Mouse (Mus musculus) cerebellum, adult (tissue): ENCODE data around the gene Map7d1.

Experiments
- ATAC-seq: cut with Nextera tagmentation; 2 replicates; pipeline ENCODE4 v1.9.2; 2017; ENCODE audit warnings: mild to moderate bottlenecking, moderate library complexity, mixed read lengths; ENCODE audit not compliant: insufficient number of reproducible peaks, low FRiP score, low TSS enrichment

The Map7d1 gene

DNA sequence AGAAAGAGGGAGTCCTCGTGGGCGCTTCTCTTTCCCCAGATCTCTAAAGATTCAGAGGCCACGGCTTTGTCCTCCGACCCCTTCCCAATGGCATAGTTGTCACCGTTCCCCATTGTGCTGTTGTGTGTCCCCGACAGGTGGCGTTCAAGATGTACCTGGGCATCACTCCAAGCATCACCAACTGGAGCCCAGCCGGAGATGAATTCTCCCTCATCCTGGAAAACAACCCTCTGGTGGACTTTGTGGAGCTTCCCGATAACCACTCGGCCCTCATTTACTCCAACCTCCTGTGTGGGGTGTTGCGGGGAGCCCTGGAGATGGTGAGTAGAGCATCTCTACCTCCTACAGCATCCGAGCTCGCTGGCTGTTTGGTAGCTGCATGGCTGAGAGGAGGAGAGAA lies 17.6 kb upstream of the Map7d1 start:
- ATAC-seq, result peak; percentile 60; the same call in 1 of the 2 replicates

DNA sequence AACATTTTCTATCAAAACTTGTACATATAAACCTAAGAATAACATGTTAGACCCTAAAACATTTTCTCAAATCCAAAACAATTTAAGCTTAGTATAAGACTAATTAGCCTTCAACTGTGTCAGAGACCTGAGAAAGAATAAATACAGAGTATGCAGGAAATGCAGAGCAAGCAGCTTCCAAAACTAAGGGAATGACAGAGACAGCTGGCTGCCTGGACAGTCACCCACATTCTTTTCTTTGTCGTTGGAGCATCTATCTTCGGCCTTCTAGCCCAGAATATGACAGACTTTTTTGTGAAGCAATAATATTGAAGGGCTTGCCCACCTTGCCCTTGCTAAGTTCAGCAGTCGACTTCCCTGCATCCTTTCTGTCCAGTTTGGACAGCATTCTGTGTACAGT lies 13.1 kb upstream of the Map7d1 start:
- no peak for ATAC-seq

DNA sequence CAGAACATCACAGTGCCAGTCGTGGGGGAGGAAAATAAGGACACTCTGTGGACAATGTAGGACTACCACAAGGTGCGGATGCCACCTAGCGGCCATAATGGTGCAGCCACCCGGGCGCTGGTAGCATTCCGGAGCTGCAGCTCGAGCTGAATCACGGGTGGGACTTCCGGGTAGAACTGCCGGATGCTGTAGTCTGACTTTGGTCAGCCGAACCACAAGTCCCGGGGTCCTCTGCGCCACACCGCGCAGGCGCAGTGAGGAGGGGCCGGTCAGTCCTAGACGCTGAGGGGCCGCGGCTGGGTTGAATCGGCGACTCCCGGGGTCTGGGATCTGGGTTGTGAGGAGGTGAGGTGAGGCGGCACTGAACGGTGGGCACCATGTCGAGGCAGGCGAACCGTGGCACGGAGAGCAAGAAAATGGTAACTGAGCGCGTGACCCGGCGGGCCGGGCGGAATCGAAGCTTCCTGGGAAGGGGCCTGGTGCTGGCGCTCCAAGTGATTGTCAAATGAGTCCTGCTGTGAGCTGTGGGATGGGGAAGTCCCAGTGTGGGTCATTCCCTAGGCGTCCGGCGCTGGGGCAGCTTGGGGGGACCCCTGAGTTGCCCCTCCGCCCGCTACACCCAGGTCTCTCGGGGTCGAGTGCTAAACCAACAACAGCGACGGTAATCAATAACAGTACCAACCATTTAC lies 6.1 kb upstream of the Map7d1 start, which contains the start of gene Trappc3:
Trappc3 (plus strand) TSS at position 207 of the 689 bp plus-strand sequence.
- ATAC-seq, result peak; percentile 96

DNA sequence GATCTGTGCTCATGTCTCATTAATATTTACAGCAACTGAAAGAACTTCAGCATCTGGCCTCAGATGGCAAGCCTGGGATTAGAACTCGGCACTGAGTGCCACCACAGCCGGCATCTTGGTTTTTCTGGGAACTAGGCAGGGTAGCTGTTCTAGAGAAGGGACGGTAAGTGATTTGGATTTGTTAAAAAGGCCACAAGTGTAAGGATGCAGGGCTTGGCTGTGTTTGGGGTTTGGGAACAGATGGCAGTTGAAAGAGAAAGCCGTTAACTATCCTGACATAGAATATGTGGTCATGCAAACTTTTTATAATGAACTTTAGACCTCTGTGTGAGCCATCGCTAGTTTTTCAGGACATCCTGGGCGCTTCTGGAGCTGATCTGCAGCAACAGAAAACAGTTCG lies 5.5 kb upstream of the Map7d1 start:
- no peak for ATAC-seq

DNA sequence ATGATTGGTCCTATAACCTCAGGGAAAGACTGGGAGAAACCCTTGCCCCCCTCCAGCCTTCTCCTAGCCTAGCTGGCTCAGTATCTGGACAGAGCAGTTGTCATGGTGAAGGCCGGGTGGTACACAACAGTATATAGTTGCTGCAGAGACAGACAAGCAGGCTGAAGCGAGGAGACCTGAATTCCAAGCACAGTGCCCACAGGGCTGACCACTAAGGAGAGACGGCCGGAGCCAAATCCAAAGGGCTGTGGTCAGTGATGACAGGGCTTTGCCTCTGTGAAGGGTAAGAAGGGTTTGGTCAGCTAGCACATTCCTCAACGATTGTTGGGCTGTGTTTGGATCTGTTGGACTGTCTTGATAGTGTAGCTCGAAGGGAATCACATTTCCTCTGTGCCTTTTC lies 5.1 kb upstream of the Map7d1 start:
- no peak for ATAC-seq

DNA sequence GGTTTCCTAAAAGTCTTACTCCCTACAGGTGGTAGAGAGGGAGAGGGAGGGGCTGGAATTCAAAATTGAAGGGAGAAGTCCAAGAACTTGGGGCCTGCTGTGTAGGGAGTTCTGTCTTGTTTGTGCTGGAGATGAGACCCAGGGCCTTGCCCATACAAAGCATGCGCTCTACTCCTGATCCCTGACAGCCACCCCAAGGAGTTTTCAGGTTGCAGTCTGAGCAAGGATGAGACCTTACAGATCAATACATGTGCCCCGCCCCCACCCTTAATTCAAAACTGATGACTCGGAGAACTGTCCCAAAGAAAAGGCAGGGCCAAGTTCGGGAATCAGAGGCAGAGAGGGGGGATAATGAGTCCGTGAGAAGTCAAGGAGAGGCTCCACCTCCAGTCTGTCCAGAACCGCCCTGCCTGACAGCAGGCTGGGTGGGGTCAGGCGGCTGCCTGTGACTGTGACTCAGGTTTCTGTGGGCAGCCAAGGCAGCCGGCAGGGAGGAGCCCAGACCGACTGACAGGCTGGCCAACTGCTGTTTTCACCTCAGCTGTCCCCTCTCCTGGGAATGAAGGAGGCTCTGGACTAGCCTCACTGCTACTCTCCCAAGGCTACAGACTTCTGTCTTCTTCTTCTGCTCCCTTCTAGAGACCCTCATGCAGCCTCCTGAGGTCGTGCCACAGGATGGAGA lies 4.5 kb upstream of the Map7d1 start:
- ATAC-seq, result 0 out of 2 replicates have a peak, but pooled peaks have one; percentile 7

DNA sequence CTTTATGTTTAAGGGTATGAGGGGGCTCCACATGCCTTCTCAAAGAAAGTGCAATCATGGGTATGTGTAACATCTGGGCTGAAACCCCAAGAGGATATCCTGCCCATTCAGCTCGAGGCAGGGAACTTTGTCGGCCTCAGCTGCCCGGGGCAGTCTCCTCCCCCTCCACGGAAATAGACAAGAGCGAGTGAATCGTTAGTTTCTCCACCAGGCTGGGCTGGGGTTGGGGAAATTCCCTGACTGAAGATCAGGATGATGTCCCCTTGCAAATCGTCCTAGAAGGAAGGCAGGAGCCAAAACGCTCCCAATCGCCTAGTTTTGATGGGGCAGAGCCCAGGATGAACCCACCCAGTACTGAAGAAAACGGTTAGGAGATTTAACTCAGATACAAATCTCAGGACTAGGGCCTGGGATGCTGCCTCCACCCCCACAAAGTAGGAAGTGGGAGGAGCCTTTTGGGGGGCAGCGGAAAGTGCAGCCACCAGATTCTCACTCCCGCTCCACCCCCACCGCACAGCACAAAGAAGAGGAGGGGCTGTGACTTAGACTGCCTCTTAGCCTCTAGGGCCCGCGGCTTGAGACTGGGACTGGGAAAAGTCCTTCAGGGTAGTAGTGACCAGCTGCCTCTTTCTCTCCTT lies 3.5 kb upstream of the Map7d1 start:
- no peak for ATAC-seq

DNA sequence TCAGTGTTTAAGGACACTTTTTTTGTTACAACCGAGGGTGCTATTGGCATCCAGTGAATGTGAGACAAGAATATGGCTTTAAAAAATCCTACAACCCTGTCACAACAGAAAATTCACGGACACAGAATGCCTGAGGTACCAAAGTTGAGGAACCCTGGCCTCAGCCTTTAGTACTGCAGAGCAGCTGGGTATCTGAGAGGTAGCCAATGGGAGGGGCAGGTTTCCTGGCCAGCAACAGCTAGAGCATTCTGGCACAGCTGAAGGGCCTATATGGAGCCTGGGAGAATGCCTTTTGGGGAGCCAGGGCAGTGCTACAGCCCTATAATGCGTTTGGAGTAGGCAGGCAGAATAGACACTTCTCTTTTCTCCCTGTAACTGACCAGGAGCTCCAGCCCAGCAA lies 2.9 kb upstream of the Map7d1 start:
- ATAC-seq, result no peak

DNA sequence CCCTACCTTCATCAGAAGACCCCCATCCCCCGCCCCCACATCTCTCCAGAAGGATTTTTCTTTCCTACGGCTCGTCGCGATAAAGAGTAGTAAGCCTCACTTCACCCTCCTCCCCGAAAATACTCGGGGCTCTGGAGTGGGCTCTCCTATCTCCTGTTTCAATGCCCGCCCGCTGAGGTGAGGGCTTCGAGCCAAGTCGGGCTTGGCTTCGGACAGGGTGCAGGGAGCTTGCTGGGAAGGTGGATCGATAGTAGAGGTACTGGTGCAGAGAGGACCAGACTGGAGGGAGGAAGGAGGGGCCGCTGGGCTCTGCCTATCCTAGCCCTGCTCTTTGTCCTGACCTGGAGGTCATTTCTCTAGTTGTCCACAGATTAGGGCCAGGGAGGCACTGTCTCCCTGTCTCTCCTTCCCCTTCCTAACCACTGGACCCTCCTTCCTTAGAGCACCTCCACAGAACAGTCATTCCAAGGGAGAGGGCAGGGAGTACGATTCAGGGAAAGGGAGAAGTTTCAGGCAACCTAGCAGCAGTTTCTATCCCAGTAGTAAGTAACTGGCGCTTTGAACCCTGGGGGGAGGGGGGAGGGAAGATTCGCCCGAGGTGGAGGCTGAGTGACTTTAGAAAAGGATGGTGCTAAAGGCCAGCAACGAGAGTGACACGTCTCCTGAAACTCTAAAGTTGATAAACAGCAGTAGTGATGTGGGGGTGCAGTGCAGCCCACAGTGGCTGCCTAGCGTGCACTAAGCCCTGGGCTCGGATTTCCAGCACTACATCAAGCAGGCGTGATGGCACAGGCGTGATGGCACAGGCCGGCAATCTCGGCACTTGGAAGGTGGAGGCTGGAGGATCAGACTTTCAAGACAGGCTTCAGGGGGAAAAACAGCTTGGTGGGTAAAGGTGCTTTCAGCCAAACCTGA lies 1.1 kb upstream of the Map7d1 start:
- no peak for ATAC-seq

DNA sequence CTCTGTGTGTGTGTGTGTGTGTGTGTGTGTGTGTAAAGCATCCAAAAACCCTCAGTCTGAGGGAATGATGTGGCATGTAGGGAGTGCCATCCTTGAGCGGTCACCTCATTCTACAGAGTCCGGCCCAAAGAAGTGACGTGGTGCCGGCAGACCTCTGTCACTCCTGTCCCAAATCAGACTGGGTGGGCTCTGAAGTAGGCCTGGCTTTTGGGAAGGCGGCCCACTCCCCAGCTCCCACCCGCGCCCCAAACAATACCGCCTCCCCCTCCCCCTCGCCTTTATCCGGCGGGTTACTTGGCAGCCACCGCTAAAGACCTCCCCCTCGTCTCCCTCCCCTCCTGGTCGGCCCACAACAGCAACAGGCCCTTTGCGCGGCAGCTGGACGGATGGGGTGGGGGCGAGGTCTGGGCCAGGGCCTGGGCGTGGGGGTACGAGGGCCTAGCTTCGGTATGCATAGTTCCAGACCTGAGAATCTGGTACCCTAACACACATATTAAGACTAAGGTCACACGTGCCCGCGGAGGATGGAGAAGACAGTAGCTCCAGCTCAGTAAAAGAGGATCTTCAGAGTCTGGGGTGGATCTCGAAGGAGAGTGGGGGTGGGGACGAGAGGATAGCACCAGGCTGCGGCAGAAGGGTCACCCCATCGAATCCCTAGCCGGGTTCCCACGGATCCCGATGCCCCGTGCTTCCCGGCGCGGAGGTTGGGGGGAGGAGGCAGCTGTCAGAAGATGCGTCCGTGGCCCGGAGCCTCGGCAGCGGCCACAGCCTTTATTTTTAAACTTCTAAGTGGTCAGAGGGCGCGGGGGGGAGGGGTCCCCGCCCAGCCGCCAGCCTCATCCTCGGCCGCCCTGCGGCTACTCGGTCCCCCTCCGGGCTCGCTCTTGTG lies 786 bp downstream of the Map7d1 start:
- peak; percentile 7; the same call in 1 of the 2 replicates for ATAC-seq

DNA sequence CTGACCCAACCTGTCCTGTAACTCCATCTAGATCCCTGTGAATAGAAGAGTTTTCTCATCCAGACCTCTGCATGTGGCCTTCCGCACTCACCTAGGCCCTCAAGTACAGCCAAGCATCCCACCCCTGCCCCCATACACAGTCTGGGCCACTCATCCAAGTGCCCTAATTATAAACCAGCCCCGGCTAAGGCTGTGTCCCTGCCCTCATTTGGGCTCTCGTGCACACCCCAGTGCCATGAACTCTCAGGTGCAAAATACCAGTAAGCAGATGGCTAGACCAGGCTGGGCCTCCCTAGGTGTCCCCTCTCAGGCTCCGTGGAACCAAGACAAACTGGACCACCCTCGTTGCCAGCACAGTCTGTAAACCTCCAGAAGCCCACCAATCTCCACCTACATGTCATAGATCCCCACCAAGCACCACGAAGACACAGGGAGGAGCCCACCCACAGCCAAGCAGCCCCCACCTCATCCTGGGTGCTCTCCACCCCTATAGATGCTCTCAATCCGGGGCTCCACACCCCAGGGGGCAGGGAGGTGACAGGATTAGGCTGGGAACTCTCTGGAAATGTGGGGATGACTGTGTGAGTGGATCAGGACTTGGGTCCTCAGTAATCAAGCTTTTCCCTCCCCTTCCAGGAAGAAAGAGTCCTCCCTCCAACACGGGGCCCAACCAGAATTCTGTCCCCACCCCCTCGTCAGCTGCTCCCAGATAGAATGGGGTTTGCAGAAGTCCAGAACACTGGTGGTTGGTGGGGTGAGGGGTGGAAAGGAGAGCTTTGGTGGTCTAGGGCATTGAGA lies 1.6 kb downstream of the Map7d1 start:
- ATAC-seq, result peak; percentile 28; the same call in 1 of the 2 replicates

DNA sequence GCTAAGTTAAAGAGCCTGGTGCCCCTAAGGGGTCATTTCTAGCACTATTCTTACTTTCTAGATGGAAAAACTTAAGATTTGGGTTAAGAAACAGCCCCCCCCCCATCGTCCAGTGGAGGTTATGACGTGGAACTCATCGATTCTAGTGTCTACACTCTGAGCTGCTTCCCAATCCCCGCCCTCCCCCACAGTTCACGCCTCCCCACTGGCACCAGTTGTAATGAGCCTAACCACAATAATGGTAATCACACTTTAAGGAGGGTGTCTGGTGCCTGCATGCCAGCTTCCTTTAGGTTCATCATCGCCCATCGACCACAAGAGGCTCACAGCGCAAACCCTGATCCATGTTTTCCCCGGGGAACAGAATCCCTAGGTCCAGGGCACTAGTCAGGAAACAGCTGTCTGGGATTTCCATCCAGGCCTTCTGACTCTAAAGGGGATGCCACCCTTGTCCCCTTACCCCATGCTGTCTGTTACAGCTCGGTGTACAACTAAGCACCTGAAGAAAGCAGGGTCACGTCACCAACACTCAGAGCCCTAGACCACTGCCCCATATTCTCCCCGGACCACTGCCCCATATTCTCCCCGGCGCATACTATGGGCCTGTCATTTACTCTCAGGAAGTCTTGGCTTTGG lies 2.4 kb downstream of the Map7d1 start:
- ATAC-seq, result no peak

DNA sequence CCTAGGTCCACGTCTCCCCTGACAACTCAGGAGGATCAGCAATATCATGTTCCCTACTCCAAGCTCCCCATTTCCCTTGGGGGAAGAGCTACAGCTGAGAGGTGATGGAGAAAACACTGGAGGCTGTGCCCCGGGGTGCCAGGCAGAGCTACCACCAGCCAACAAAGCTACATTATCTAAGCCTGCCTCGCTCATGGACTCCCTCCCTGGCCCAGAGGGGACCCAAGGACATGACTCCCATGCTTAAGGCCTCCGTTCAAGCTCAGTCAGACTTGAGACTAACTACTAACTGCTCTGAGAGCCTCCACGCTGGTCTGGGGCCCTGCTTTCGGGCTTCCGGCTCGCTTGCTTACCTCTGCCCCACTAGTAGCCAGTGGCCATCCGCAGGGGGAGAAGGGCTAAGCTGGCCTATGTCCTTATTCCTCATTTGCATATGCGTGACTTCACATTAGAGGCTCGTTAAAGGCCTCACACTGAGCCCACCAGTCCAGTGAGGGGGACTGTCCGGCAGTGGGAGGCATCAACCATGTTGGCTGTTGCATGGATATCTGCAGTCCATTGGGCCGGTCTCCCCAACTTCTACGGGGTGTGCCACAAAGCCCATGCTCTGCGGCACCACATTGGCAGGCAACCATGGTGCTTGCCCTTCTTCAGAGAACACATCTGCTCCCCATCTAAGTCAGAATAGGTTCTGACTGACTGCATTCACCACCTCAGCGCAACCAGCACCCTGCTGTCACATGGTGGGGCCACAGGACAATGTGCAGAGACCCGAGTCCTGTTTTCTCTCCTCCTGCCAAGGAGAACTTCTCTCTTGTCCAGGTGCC lies 3.5 kb downstream of the Map7d1 start:
- no peak for ATAC-seq

DNA sequence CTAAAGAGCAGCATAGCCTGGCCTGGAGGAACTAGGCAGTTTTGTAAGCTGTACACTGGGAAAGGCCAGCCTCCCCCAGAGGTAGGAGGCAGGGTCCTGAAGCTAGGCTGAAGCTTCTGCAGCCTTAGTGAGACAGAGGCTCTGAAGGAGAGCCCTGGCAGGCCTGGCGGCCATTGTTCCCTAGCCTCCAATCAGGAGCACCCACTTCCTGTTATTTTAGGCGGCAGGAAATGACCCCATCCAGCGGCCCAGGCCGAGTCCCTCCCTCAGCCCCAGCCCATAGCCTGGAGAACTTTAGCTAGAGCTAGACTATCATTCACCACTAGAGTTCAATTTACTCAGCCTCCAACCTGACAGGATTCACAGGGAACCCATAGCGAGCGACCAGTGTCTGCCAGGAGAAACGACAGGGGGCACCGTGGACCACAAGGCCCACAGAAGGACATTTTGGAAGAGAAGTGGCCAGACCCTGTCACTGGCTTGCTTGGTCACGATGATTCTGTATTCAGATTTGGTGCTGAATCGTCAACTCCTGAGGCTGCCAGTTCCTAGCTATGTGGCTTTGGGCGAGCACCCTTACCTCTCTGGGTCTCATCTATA lies 4.4 kb downstream of the Map7d1 start:
- ATAC-seq, result no peak

DNA sequence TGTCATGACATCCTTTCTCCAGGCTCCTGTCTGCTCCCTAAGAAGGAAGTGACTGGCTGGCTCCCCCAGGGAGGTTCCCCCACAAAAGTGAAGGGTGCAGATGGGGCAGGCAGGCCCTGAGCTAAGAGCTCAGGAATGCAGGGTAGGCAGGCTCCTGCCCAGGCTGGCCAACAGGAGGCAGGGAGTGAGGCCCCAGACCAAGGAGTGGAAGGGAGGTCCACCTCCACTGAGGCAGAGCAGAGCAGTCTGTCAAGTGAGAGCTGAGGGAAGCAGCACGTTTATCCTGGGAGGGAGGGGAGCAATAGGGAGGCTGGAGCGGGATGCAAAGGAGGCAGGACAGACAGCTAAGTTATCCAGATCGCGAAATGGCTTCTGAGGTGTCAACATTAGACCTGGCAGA lies 5.5 kb downstream of the Map7d1 start:
- ATAC-seq, result no peak

DNA sequence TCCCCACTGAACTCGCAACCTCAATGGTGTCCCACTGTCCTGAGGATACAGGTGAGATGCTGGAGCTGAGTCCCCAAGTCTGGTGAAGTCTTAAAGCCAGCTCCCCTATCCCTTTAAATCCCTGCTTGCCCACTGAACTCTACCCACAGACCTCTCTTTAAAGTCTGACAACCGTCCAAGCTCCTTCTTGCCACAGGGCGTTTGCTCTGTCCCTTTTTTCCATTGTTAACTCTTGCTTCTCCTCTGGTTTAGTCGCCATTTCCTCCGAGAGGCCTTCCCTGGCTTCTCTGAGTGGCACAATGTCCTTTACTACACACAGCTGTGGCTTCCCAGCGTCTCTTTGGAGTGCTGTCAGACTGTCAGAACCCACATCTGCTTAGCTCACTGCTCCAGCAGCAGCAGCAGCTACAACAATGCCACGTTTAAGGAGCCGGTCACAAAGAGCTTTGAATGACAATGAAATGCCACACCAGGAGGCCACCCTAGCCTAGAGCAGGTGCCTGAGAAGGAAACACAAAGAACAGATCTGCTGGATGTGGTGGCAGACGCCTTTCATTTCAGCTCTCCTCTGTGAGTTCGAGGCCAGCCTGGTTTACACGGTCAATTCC lies 7.8 kb downstream of the Map7d1 start:
- no peak for ATAC-seq
